Mouse (Mus musculus): Measurements from ENCODE around the gene Mdfic. TPM values are rescaled to one million over a fixed set of nuclear protein-coding genes. Genes with fewer than 3 reads are reported as not detected.

Gene Mdfic
- polyA plus RNA-seq, 1 experiment from 2014 or later = 7.4 TPM

DNA sequence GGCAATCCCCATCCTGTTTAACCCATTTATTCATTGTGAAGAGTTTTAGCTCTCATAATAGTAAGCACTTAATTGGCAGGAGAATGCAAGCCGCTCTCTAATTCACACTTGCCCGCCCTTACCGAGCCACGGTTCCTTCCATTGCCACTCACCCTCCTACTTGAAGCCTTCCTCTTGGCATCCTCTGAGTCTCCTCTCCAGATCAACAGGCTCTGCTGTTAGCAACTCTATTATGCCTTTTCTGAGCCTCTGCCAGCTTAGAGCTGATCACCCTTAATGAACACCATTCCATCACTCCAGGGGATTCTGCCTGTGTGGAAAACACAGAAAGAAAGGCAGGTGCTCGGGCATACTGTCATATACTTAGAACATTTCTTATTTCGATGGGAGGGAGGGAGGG lies 24.9 kb downstream of the Mdfic start:
- Histone ChIP-seq H3K9ac (ENCODE audit: low read depth, low read length) (no peak overlapping the region), H3K9me3 (replicated peaks; ENCODE audit: control insufficient read depth, low read length) (no peaks in the 10 kb centered on the region), H3K27ac (ENCODE audit: low read depth, low read length) (no peak overlapping the region), H3K27me3 (ENCODE audit: control insufficient read depth, insufficient read depth, low read length) (no peaks in the 10 kb centered on the region), H3K4me1 (ENCODE audit: control insufficient read depth, insufficient read depth, low read length) (peaks cover 7% of the 10 kb centered on the region; the same call in 1 of the 2 replicates), H3K36me3 (ENCODE audit: control insufficient read depth, insufficient read depth, low read length) (0 out of 2 replicates have a peak, but pooled peaks cover 3% of the 10 kb centered on the region), H3K4me2 (no peak overlapping the region), H3K4me3 (ENCODE audit: low read depth, low read length) (no peak overlapping the region)
- 74% methylated on average over 6 of the region's 6 CpGs for WGBS (ENCODE audit: insufficient replicate concordance)
- no peak for ATAC-seq (replicated peaks; ENCODE audit: insufficient number of reproducible peaks, low FRiP score, low TSS enrichment)

DNA sequence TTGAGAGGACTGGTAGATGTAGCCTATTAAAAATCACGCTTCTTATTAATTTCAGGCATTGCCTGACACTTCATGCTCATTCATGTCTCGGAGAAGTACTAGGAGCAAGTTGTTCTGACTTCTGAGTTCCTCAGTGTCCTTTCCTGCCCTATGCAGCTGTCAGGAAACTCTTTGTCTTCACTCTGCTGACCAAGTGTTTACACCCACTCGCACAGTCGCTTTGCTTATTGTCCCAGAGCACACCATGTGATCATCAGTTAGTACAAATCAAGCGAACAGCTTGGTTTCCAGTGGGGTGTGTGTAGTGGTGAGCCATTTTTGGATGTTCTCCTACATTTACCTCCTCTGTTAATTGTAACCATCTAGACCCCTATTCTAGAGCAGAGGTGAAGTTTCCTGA lies 25.4 kb downstream of the Mdfic start:
- ATAC-seq (replicated peaks; ENCODE audit: insufficient number of reproducible peaks, low FRiP score, low TSS enrichment) = no peak
- no peak overlapping the region for H3K4me3 ChIP-seq (ENCODE audit: low read depth, low read length)

DNA sequence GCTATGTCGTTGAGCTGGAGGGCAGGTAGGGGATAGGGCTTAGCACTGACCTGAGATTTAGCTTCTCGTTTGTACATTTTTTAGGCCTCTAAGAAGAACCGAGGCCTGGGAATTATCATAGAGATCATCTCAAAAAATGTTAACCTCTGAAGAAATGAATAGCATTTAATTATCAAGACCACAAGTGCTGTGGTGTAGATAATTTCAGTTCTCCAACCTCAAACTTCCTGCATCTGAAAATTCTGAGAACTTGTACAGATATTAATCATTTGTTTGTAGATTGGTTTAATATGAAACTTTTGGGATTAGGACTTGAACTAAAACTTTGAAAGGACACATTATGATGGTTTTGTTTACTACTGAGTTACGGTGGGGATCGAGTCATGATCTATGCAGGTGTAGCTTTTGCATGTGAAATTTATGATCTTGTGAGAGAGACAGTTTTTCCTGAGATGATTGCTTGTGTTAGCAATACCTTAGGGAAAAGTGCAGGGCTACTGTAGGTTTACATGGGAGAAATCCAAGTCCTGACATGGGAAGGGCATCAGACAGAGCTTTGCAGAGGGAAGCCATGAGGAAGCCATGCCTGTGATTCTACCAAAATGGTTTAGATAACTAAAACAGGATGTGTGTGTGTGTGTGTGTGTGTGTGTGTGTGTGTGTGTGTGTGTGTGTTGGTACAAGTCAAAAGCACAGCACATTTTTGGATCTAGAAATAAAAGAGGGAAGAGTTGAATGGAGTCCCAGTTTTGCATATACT lies 27.1 kb downstream of the Mdfic start:
- WGBS (ENCODE audit: insufficient replicate concordance) = 86% methylated on average over 5 of the region's 5 CpGs
- no peak for ATAC-seq (replicated peaks; ENCODE audit: insufficient number of reproducible peaks, low FRiP score, low TSS enrichment)
- no peak overlapping the region for H3K9ac ChIP-seq (ENCODE audit: low read depth, low read length)
- H3K4me1 ChIP-seq (ENCODE audit: control insufficient read depth, insufficient read depth, low read length) = peaks cover 7% of the 10 kb centered on the region; the same call in 1 of the 2 replicates
- no peaks in the 10 kb centered on the region for H3K9me3 ChIP-seq (replicated peaks; ENCODE audit: control insufficient read depth, low read length)
- no peaks in the 10 kb centered on the region for H3K27me3 ChIP-seq (ENCODE audit: control insufficient read depth, insufficient read depth, low read length)
- H3K27ac ChIP-seq (ENCODE audit: low read depth, low read length) = no peak overlapping the region
- H3K36me3 ChIP-seq (ENCODE audit: control insufficient read depth, insufficient read depth, low read length) = no peaks in the 10 kb centered on the region
- H3K4me2 ChIP-seq = no peak overlapping the region
- no peak overlapping the region for H3K4me3 ChIP-seq (ENCODE audit: low read depth, low read length)

More for the DNA sequence above, 25.4 kb downstream of the Mdfic start:
- Histone ChIP-seq H3K27me3 (ENCODE audit: control insufficient read depth, insufficient read depth, low read length) (no peaks in the 10 kb centered on the region), H3K27ac (ENCODE audit: low read depth, low read length) (no peak overlapping the region), H3K36me3 (ENCODE audit: control insufficient read depth, insufficient read depth, low read length) (0 out of 2 replicates have a peak, but pooled peaks cover under 1% of the 10 kb centered on the region), H3K4me2 (no peak overlapping the region), H3K9ac (ENCODE audit: low read depth, low read length) (no peak overlapping the region), H3K4me1 (ENCODE audit: control insufficient read depth, insufficient read depth, low read length) (peaks cover 7% of the 10 kb centered on the region; the same call in 1 of the 2 replicates), H3K9me3 (replicated peaks; ENCODE audit: control insufficient read depth, low read length) (no peaks in the 10 kb centered on the region)
- 72% methylated on average over 5 of the region's 5 CpGs for WGBS (ENCODE audit: insufficient replicate concordance)

DNA sequence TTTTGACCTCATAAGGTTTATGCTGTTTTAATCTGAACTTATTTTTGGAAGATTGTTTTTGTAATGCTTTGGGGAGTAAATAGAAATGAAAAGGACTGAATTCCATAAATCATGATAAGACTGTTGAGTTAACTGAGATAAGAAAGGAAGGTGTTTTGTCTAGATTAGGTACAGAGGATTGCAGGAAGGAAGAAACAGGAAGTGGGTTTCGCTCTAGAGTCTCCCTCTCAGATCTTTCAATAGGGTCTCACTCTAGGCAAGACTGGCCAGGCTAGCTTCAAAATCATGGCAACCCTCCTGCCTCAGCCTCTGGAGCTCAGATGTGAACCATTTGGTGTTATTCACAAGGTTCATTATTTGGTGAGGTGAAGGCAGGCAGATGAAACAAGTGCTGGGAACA lies 27.8 kb downstream of the Mdfic start:
- Histone ChIP-seq H3K27ac (ENCODE audit: low read depth, low read length) (no peak overlapping the region), H3K4me1 (ENCODE audit: control insufficient read depth, insufficient read depth, low read length) (peaks cover 6% of the 10 kb centered on the region; the same call in 1 of the 2 replicates), H3K4me3 (ENCODE audit: low read depth, low read length) (no peak overlapping the region), H3K36me3 (ENCODE audit: control insufficient read depth, insufficient read depth, low read length) (no peaks in the 10 kb centered on the region), H3K9ac (ENCODE audit: low read depth, low read length) (no peak overlapping the region), H3K9me3 (replicated peaks; ENCODE audit: control insufficient read depth, low read length) (no peaks in the 10 kb centered on the region), H3K4me2 (no peak overlapping the region), H3K27me3 (ENCODE audit: control insufficient read depth, insufficient read depth, low read length) (no peaks in the 10 kb centered on the region)
- no peak for ATAC-seq (replicated peaks; ENCODE audit: insufficient number of reproducible peaks, low FRiP score, low TSS enrichment)
- WGBS (ENCODE audit: insufficient replicate concordance) = 67% methylated on average over 1 of the region's 1 CpGs

DNA sequence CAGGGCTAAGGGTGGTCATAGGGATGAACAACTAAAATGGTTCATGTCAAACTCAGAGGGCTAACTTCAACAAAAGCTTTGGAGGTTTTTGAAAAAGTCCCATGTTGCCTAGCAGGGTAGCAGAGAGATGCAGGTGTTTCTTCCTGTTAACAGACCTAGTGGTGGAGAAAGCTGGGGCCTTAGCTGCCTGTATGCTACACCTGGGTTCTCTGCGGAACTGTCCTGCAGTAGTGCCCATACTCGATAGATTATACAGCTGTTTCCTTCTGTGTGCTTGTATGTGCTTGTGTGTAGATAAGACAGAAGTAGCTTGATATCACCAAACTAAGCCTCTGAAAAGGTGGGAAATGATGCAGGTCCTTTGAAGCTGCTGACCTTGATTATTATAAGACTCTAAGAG lies 28.5 kb downstream of the Mdfic start:
- H3K27ac ChIP-seq (ENCODE audit: low read depth, low read length) = no peak overlapping the region
- ATAC-seq (replicated peaks; ENCODE audit: insufficient number of reproducible peaks, low FRiP score, low TSS enrichment) = no peak
- H3K4me1 ChIP-seq (ENCODE audit: control insufficient read depth, insufficient read depth, low read length) = peaks cover under 1% of the 10 kb centered on the region; the same call in 1 of the 2 replicates
- no peaks in the 10 kb centered on the region for H3K36me3 ChIP-seq (ENCODE audit: control insufficient read depth, insufficient read depth, low read length)
- H3K4me2 ChIP-seq = no peak overlapping the region
- no peaks in the 10 kb centered on the region for H3K27me3 ChIP-seq (ENCODE audit: control insufficient read depth, insufficient read depth, low read length)
- H3K4me3 ChIP-seq (ENCODE audit: low read depth, low read length) = no peak overlapping the region
- 75% methylated on average over 2 of the region's 2 CpGs for WGBS (ENCODE audit: insufficient replicate concordance)
- H3K9ac ChIP-seq (ENCODE audit: low read depth, low read length) = no peak overlapping the region
- H3K9me3 ChIP-seq (replicated peaks; ENCODE audit: control insufficient read depth, low read length) = no peaks in the 10 kb centered on the region

DNA sequence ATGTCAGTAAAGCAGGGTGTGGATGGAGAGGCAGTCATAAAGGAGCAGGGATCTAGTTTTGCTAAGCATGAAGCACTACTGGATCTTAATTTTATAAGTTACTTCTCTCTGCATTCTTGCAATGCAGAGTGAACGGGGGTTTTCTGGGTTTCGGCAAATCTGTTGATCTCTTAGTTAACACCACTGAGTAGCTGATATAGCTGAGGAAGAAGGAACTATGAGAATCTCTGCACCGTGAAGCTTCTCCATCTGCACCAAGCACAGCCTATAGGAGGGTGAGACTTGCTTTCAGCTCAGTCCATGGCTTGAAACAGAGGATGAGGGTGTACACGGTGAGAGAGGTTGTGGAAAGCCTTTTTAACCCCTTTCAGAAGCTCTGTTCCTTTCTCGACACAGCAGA lies 29.6 kb downstream of the Mdfic start:
- ATAC-seq (replicated peaks; ENCODE audit: insufficient number of reproducible peaks, low FRiP score, low TSS enrichment) = no peak
- Histone ChIP-seq H3K4me3 (ENCODE audit: low read depth, low read length) (no peak overlapping the region), H3K4me1 (ENCODE audit: control insufficient read depth, insufficient read depth, low read length) (no peaks in the 10 kb centered on the region), H3K9ac (ENCODE audit: low read depth, low read length) (no peak overlapping the region), H3K27me3 (ENCODE audit: control insufficient read depth, insufficient read depth, low read length) (no peaks in the 10 kb centered on the region), H3K27ac (ENCODE audit: low read depth, low read length) (no peak overlapping the region), H3K36me3 (ENCODE audit: control insufficient read depth, insufficient read depth, low read length) (no peaks in the 10 kb centered on the region), H3K9me3 (replicated peaks; ENCODE audit: control insufficient read depth, low read length) (no peaks in the 10 kb centered on the region), H3K4me2 (no peak overlapping the region)
- WGBS (ENCODE audit: insufficient replicate concordance) = 74% methylated on average over 5 of the region's 5 CpGs

DNA sequence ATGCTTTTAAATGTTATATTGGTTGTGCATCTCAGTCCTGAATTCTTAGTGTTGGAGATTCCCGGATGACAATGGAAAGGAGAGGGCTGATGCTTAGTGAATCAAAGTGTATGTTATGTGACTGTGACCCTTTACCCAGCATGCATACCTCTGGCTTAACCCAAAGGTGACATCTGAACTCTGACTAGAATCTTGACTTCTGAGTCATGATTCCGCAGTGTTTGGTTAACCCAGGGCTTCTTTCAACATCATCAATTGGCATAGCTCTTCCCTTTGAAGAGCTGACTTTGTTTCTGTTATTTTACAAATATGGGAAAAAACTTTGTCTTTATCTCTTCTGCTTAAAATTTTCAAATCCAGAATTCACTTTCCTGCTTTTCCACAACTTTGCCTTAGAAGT lies 30.9 kb downstream of the Mdfic start:
- H3K4me3 ChIP-seq (ENCODE audit: low read depth, low read length) = no peak overlapping the region
- H3K4me1 ChIP-seq (ENCODE audit: control insufficient read depth, insufficient read depth, low read length) = no peaks in the 10 kb centered on the region
- H3K27ac ChIP-seq (ENCODE audit: low read depth, low read length) = no peak overlapping the region
- 84% methylated on average over 2 of the region's 2 CpGs for WGBS (ENCODE audit: insufficient replicate concordance)
- H3K9me3 ChIP-seq (replicated peaks; ENCODE audit: control insufficient read depth, low read length) = no peaks in the 10 kb centered on the region
- H3K36me3 ChIP-seq (ENCODE audit: control insufficient read depth, insufficient read depth, low read length) = no peaks in the 10 kb centered on the region
- H3K4me2 ChIP-seq = no peak overlapping the region
- H3K9ac ChIP-seq (ENCODE audit: low read depth, low read length) = no peak overlapping the region
- H3K27me3 ChIP-seq (ENCODE audit: control insufficient read depth, insufficient read depth, low read length) = no peaks in the 10 kb centered on the region
- no peak for ATAC-seq (replicated peaks; ENCODE audit: insufficient number of reproducible peaks, low FRiP score, low TSS enrichment)

DNA sequence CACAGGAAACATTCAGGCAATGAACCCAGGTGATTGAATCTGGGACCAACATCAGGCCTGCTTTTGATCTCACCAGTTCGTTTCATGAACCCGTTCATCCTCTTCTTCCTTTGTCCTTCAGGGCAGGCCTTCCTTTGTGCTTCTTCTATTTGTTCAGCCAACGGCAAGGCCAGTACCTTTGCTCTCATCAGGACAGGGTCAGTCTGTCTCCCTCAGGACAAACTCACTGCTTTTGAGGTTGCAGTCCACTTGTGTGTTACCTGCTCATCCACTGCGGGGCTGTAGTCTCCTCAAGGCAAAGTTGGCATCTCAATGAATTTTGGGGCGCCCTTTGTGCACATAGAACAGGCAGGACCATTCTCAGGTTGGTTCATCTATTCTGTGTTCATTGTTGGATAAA lies 31.7 kb downstream of the Mdfic start:
- H3K4me3 ChIP-seq (ENCODE audit: low read depth, low read length) = no peak overlapping the region
- 87% methylated on average over 5 of the region's 5 CpGs for WGBS (ENCODE audit: insufficient replicate concordance)
- H3K36me3 ChIP-seq (ENCODE audit: control insufficient read depth, insufficient read depth, low read length) = no peaks in the 10 kb centered on the region
- H3K9ac ChIP-seq (ENCODE audit: low read depth, low read length) = no peak overlapping the region
- no peaks in the 10 kb centered on the region for H3K27me3 ChIP-seq (ENCODE audit: control insufficient read depth, insufficient read depth, low read length)
- no peak for ATAC-seq (replicated peaks; ENCODE audit: insufficient number of reproducible peaks, low FRiP score, low TSS enrichment)
- H3K27ac ChIP-seq (ENCODE audit: low read depth, low read length) = no peak overlapping the region
- no peaks in the 10 kb centered on the region for H3K9me3 ChIP-seq (replicated peaks; ENCODE audit: control insufficient read depth, low read length)
- no peak overlapping the region for H3K4me2 ChIP-seq
- H3K4me1 ChIP-seq (ENCODE audit: control insufficient read depth, insufficient read depth, low read length) = no peaks in the 10 kb centered on the region

DNA sequence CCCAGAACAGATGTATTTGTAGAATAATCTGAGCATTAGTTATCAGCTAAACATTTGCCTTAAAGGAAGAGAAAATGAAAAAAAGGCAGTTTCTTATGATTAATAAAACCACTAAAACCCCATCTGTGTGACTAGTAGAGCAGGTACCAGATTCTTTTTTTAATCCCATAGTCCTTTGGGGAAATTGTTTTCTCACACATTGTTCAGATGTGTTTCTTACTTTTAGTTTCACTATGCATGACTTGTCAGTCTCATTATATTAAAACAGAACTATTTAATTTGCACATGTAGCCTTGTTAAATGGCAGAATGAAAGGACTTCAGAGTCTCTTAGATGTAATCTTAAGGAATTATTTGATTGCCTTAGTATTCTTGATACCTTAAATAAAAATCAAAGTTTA lies 32.7 kb downstream of the Mdfic start:
- Histone ChIP-seq H3K36me3 (ENCODE audit: control insufficient read depth, insufficient read depth, low read length) (no peaks in the 10 kb centered on the region), H3K4me3 (ENCODE audit: low read depth, low read length) (no peak overlapping the region), H3K9ac (ENCODE audit: low read depth, low read length) (no peak overlapping the region), H3K4me1 (ENCODE audit: control insufficient read depth, insufficient read depth, low read length) (no peaks in the 10 kb centered on the region), H3K4me2 (no peak overlapping the region), H3K27me3 (ENCODE audit: control insufficient read depth, insufficient read depth, low read length) (no peaks in the 10 kb centered on the region), H3K9me3 (replicated peaks; ENCODE audit: control insufficient read depth, low read length) (no peaks in the 10 kb centered on the region), H3K27ac (ENCODE audit: low read depth, low read length) (no peak overlapping the region)
- ATAC-seq (replicated peaks; ENCODE audit: insufficient number of reproducible peaks, low FRiP score, low TSS enrichment) = no peak
